Mouse (Mus musculus): ENCODE results near the gene Itgb5. TPM values are rescaled to one million over a fixed set of nuclear protein-coding genes. Genes with fewer than 3 reads are reported as not detected.

Gene Itgb5
- 100 to 1,000 TPM in 1 of 26 experiments, 10 to 100 TPM in 22, 1 to 10 TPM in 3; 7.6 to 100 (median 36.7) TPM for total RNA-seq (2018; cell fraction: chromatin; rRNA removed)
- 100 to 1,000 TPM in 13 of 26 experiments, 10 to 100 TPM in 13; 54.3 to 204 (median 110) TPM for total RNA-seq (2018; cell fraction: cytosol; rRNA removed)
- 100 to 1,000 TPM in 16 of 26 experiments, 10 to 100 TPM in 10; 61.1 to 188 (median 117) TPM for total RNA-seq (2018; cell fraction: nucleus; rRNA removed)
- polyA plus RNA-seq (2018), result 142 to 189 TPM (median 162 TPM) in 3 replicates

DNA sequence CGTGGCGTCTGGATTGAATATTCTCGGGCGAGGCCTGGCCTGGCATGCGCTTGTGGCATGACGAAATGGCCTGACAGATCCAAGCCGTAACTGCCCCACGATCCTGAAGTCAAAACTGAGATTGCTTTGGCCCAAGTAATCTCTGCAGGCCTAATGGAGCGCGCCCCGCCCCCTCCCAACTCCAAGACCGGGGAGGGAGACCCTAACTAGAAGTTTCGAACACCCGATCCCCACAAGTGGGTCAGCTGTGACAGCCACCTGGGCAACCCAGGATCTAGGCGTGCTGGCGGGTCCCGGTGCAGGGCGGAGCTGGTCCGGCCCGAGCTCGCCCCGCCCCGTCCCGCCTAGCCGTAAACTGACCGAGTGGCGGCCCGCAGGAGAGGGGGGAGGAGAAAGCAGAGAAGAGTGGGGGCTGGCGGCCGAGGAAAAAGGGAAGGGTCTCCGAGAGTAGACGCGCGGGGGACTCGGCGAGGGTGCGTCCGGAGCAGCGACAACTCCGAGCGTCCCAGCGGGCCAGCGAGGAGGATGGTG, at the start of gene Itgb5:
Itgb5 (plus strand) TSS at position 365 of the 531 bp plus-strand sequence.
- H3K27ac ChIP-seq, result peak within 1 kb of the TSS; percentile 42
- H3K4me3 ChIP-seq (ENCODE audit: inconsistent target), result peak within 1 kb of the TSS; percentile 85
- H3K79me2 ChIP-seq (ENCODE audit: inconsistent target), result peaks cover 44% of the 10 kb centered on the region
- WGBS (ENCODE audit: missing documents), result 3% methylated on average over 39 of the region's 43 CpGs
- H3K36me3 ChIP-seq (ENCODE audit: inconsistent target), result no peaks in the 10 kb centered on the region

DNA sequence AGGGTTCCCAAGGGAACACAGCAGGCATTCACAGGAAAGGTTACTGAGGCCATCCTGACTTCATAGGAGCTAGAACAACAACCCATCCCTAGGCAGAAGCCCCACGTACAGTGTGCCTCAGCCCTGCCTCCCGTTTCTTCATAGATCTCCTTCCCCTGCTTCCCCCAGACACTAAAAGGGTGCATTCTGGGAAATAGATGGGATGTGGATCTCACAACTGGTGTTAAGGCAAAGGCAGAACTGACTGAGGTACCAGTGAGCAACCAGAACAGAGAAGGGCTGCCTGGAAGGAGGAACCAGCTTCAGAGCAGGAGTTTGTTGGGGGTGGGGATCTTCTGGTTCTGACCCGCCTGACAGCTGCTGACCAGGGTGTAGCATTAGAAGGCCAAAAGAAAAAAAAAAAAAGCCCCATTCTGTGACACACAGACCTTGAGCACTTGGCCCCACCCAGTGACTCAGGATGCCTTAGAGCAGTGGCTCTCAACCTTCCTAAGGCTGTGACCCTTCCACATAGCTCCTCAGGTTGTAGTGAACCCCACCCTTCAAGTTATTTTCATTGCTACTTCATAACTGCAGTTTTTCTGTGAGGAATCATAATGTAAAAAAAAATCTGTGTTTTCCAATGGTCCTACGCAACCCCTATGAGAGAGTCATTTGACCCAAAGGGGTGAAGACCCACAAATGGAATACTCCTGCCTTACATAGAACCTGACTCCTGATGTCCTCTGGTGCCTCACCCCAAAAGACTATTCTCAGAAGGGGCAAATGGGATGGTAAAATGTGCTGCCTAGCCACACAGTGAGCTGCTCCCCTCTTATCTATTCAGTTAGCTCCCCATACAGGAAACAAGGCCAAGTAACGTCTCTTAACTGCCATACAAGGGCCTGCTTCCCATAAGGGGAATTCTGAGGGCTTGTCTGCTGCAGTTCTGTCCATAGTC, 47.4 kb upstream of the Itgb5 start:
- H3K36me3 ChIP-seq (ENCODE audit: inconsistent target), result no peaks in the 10 kb centered on the region
- H3K27ac ChIP-seq, result no peak overlapping the region
- no peak overlapping the region for H3K4me3 ChIP-seq (ENCODE audit: inconsistent target)
- H3K79me2 ChIP-seq (ENCODE audit: inconsistent target), result no peaks in the 10 kb centered on the region
- WGBS (ENCODE audit: missing documents), result 45% methylated on average over 5 of the region's 5 CpGs

DNA sequence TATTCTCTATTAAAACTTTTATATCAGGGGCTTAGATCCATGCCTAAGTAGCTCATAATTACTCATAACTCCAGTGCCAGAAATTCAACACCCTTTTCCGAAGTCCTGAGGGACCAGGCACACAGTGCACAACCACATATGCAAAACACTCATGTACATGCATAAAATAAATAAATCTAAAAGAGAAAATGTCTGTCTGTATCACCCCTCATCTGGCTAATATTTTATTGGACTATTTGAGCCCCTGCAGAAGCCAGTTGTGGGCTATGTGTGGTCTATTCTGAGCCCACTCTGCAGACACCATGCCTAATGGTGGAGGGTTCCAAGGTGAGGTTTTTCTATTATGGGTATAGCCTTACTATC, 46.8 kb upstream of the Itgb5 start:
- Histone ChIP-seq H3K36me3 (ENCODE audit: inconsistent target) (no peaks in the 10 kb centered on the region), H3K79me2 (ENCODE audit: inconsistent target) (no peaks in the 10 kb centered on the region), H3K27ac (no peak overlapping the region), H3K4me3 (ENCODE audit: inconsistent target) (no peak overlapping the region)
- WGBS (ENCODE audit: missing documents), result 100% methylated on average over 1 of the region's 1 CpGs

DNA sequence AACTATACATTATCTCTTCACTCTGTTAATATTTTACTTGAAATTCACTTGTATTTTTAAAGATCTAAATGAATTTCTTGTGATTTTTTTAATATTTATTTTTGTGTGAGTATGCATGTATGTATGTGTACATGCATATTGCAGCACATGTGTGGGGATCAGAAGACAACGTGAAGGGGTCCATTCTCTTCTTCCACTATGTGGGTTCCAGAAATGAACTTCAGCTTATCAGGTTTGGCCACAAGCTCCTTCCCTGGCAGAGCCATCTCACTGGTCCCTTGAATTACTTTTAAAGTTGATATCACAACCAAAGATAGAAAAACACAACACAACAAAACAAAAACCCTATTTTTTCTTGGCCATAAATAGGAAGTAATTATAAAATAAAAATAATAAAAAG, 44.9 kb upstream of the Itgb5 start:
- H3K4me3 ChIP-seq (ENCODE audit: inconsistent target), result no peak overlapping the region
- WGBS (ENCODE audit: missing documents), result 50% methylated on average over 1 of the region's 1 CpGs
- no peak overlapping the region for H3K27ac ChIP-seq
- H3K79me2 ChIP-seq (ENCODE audit: inconsistent target), result no peaks in the 10 kb centered on the region
- H3K36me3 ChIP-seq (ENCODE audit: inconsistent target), result no peaks in the 10 kb centered on the region

DNA sequence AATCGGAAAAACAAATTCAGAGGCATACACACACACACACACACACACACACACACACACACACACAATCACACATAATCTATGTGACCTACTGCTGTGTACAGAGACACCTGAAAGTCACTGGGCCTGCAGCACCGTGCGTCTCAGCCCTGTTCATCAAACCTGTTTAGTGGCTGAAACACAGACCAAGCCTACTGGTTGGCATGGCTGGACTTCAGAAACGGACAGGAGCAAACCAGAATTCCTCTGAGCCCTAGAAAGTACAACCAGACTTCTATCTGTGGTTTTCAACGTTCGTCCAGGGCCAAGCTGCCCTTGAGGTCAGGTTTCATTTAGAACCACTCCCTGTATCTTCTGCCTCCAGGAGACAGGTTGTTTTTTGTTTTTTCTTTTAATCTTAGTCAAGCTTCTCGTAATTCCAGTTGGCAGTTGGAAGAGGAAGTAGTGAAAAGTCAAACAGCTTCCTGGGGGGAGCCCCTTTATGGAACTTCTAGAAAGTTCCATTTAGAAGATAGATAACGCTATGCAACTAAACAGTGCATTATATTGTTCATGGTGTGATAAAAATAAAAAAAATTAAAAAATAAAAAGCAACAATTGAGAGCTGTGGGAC, 44.3 kb upstream of the Itgb5 start:
- H3K36me3 ChIP-seq (ENCODE audit: inconsistent target), result no peaks in the 10 kb centered on the region
- 33% methylated on average over 8 of the region's 8 CpGs for WGBS (ENCODE audit: missing documents)
- H3K4me3 ChIP-seq (ENCODE audit: inconsistent target), result no peak overlapping the region
- no peaks in the 10 kb centered on the region for H3K79me2 ChIP-seq (ENCODE audit: inconsistent target)
- no peak overlapping the region for H3K27ac ChIP-seq

DNA sequence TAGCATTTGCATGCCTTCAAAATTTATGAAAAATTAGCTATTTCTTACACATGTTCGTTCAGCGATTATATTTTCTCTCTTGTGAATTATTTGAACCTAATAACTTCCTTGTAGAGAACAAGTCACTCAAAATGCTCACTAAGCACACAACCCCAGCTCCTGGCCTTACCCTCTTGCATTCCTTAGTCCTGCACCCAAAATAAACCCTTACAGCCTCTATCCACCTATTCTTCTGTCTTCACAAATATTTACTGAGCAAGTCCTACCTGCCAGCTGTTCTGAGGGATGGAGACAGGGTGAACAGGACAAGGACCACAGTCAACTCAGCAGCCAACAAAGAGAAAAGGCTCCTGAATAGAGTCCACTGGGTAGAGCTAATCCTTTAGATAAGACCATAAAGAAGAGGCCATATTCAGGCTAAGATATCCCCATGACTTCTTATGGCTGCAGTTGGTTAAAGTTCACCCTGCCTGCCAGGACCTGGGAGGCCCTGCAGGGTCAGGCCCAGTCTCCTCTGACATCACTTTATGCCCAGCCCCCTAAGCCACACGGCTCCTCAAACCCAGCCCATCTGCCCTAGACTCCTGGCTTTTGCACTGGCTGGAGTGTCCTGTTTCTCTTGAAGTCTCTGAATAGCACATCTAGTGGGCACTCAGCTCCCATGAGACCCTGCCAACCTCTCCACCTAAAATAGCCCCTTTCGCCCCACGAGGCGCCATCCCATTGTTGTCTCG, 42.6 kb upstream of the Itgb5 start:
- Histone ChIP-seq H3K27ac (no peak overlapping the region), H3K79me2 (ENCODE audit: inconsistent target) (no peaks in the 10 kb centered on the region), H3K4me3 (ENCODE audit: inconsistent target) (no peak overlapping the region), H3K36me3 (ENCODE audit: inconsistent target) (no peaks in the 10 kb centered on the region)
- 69% methylated on average over 7 of the region's 7 CpGs for WGBS (ENCODE audit: missing documents)

DNA sequence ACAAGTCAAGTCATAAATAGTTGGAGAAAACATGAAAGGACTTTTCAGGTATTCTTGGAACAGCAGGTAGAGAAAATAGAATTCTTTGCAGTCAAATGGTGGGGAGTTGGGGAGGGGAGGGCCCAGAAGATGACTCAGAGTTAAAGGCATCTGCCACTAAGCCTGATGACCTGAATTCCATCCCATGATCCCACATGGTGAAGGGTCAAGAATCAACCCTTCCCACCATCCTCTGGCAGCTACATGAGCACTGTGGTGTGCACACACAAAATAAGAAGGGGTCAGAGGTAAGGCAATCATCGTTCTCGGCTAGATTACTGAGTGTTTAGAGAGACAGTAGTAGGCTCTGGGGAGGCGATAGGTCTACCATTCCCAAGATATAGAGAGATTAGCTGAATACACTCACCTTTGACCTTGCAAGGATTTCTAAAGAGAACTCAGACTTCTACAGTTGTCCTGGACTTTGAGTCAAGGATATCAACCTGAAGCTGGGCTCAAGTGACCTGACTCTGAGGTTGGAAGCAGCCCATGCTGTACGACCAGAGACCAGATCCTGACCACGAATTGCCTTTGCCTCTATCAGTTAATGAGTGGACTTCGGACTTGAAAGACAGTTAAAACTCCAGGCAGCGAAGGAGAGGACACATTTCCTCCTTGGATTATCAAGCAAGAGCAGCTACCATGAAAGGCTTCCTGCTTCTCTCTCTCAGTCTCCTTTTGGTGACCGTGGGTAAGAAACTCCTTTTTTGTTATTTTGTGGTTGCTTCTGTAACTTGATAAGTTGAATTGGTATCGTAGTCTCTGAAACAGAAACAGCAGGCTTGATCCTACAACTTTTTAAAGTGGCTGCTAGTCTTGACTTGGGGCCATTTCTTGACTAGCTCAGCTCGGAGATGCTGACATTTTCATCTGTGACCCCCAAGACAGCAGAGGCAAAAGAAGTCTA, 35.3 kb upstream of the Itgb5 start, which contains the start of gene Muc13:
Muc13 (plus strand) TSS at position 192 of the 946 bp plus-strand sequence.
- 60% methylated on average over 10 of the region's 10 CpGs for WGBS (ENCODE audit: missing documents)
- H3K4me3 ChIP-seq (ENCODE audit: inconsistent target), result no peak within 1 kb of the TSS
- H3K27ac ChIP-seq, result no peak within 1 kb of the TSS
- no peaks in the 10 kb centered on the region for H3K36me3 ChIP-seq (ENCODE audit: inconsistent target)
- H3K79me2 ChIP-seq (ENCODE audit: inconsistent target), result no peaks in the 10 kb centered on the region

DNA sequence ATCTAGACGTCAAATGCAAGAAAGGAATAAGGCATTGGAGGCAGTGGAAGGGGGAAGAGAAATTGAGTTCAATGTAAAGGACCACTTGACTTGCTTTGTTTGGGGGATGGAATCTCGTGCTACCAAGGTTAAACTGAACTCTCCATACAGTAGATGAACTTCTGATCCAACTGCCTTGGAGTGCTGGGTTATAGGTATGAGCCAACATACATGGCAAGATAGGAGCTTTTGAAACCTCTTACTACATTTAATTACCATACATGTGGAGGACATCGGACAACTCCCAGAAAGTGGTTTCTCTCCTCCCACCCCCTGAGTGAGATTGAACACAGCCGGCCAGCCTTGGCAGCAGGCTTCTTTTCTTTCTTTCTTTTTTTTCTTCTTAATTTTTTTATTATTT, 34.4 kb upstream of the Itgb5 start:
- WGBS (ENCODE audit: missing documents), result 43% methylated on average over 4 of the region's 4 CpGs
- H3K36me3 ChIP-seq (ENCODE audit: inconsistent target), result no peaks in the 10 kb centered on the region
- no peak overlapping the region for H3K27ac ChIP-seq
- H3K4me3 ChIP-seq (ENCODE audit: inconsistent target), result no peak overlapping the region
- H3K79me2 ChIP-seq (ENCODE audit: inconsistent target), result no peaks in the 10 kb centered on the region

DNA sequence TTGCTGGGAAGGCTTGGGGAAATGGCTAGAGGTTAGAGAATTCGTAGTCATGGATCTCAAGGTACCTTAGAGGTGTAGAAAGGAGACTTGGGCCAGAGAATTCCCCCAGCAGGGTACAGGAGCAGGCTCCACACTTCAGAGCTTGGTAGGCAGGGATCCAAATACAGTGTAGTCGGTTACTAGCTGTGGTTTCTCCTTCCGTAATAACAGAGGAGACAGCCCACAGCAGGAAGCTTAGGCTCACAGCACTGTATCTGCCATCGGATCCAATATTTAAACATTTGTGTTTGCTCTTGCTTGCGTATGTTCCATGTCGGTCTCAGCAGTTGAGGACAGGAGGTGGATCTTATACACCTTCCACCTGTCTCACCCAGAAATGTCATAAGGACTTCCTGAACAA, 33.6 kb upstream of the Itgb5 start:
- Histone ChIP-seq H3K4me3 (ENCODE audit: inconsistent target) (no peak overlapping the region), H3K27ac (no peak overlapping the region), H3K79me2 (ENCODE audit: inconsistent target) (no peaks in the 10 kb centered on the region), H3K36me3 (ENCODE audit: inconsistent target) (no peaks in the 10 kb centered on the region)
- WGBS (ENCODE audit: missing documents), result 33% methylated on average over 6 of the region's 6 CpGs

DNA sequence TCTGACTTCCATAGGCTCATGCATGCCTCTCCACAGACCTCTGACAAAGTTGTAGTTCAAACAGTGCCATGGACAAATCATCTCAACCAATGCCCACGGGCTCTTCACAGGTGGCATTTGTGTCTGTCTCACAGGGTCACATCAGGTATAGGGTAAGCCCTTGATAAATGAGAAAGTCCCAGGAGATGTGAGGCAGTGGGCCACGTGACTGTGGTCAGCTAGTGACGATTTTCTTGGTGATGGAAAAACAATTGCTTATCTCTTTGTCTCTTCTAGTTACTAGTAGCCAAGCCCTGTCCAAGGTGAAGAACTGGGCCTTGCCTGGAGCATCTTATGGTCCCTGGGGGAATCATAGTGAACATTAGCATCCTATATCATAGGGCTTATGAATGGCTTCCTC, 32.7 kb upstream of the Itgb5 start:
- WGBS (ENCODE audit: missing documents), result 52% methylated on average over 3 of the region's 3 CpGs
- Histone ChIP-seq H3K36me3 (ENCODE audit: inconsistent target) (no peaks in the 10 kb centered on the region), H3K79me2 (ENCODE audit: inconsistent target) (no peaks in the 10 kb centered on the region), H3K27ac (no peak overlapping the region), H3K4me3 (ENCODE audit: inconsistent target) (no peak overlapping the region)

DNA sequence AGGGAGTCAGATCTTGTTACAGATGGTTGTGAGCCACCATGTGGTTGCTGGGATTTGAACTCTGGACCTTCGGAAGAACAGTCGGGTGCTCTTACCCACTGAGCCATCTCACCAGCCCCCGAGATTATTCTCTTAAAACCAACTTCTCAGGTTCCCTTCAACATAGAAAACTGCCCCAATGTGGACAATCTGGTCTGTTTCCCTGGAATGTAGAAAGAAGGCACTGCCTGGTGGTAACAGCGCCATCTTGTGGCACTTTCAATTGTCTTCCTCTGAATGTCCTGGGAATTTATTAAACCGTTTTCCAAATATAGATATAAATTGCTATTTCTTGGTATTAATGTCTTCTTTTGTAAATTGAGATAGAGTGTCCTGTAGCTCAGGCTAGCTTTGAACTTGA, 31.6 kb upstream of the Itgb5 start:
- no peaks in the 10 kb centered on the region for H3K79me2 ChIP-seq (ENCODE audit: inconsistent target)
- H3K36me3 ChIP-seq (ENCODE audit: inconsistent target), result no peaks in the 10 kb centered on the region
- H3K4me3 ChIP-seq (ENCODE audit: inconsistent target), result no peak overlapping the region
- H3K27ac ChIP-seq, result no peak overlapping the region
- 28% methylated on average over 3 of the region's 5 CpGs for WGBS (ENCODE audit: missing documents)

DNA sequence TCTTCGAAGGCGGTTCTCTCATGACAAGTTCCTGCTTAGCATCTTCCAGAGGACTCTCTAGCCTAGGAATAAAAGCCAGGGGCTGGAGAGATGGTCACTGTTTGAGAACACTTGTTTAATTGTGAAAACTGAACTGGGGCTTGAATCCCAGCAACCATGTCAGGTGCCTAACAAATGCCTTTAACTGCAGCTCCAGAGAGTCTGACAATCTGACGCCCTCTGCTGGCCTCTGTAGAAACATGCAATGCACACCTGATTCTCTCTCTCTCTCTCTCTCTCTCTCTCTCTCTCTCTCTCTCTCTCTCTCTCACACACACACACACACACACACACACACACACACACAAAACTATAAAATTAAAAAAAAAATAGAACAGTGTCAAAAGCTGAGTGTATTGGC, 19.5 kb upstream of the Itgb5 start:
- WGBS (ENCODE audit: missing documents), result 71% methylated on average over 3 of the region's 3 CpGs
- no peaks in the 10 kb centered on the region for H3K79me2 ChIP-seq (ENCODE audit: inconsistent target)
- H3K4me3 ChIP-seq (ENCODE audit: inconsistent target), result no peak overlapping the region
- H3K27ac ChIP-seq, result no peak overlapping the region
- H3K36me3 ChIP-seq (ENCODE audit: inconsistent target), result no peaks in the 10 kb centered on the region

DNA sequence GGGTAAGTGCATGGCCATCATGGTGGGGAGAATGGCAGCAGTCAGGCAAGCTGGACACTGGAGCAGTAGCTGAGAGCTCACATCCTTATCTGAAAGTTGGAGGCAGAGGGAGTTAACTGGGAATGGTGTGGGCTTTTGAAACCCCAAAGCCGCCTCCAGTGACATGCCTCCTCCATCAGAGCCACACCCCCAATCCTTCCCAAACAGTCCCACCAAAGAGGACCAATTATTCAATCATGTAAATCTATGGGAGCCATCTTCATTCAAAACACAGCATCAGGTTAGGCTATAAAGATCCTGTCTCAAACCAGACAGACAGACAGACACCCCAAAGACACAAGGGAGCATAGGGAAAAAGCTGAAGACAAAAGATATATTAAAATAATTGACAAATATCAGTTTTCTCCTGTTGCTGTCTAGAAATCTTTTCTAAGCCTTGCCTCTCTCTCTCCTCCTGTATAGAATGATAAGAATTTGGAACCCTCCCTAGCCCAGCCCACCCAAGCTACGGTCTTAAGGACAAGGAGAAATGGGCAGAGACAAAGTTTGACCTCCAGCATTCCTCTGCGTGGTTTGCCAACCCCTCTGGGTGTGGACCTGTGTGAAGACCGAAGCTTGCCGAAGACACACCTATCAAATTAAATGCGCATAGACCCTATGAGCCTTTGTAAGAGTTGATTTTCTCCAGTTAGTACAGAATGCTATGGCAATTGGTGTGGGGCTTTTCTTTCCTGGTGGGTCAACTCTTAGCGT, 10.9 kb upstream of the Itgb5 start:
- Histone ChIP-seq H3K79me2 (ENCODE audit: inconsistent target) (no peaks in the 10 kb centered on the region), H3K27ac (no peak overlapping the region), H3K36me3 (ENCODE audit: inconsistent target) (no peaks in the 10 kb centered on the region), H3K4me3 (ENCODE audit: inconsistent target) (no peak overlapping the region)
- 96% methylated on average over 7 of the region's 7 CpGs for whole genome bisulfite sequencing (ENCODE audit: missing documents)
